Mouse (Mus musculus) bone marrow, adult 2 months (tissue): Measurements from ENCODE around the gene Ahcyl2.

Source experiments
- CTCF ChIP-seq: fragments of 200-500 bp; IDR thresholded peaks from 2 replicates; pipeline ENCODE4 v1.5.1; 2011; ENCODE audit warnings: low read length, control low read depth; ENCODE audit not compliant: control insufficient read depth, insufficient read depth
- POLR2A ChIP-seq: fragments of 200-500 bp; IDR thresholded peaks from 2 replicates; pipeline ENCODE4 v1.6.1; 2011; ENCODE audit warnings: low read depth, mild to moderate bottlenecking, control low read depth, low read length, borderline replicate concordance; ENCODE audit not compliant: control insufficient read depth

GRCm38 (mm10) chr6:29780571-29780970 lies 12.8 kb downstream of the Ahcyl2 start:
- TF ChIP-seq CTCF (no peak), POLR2A (no peak)
